Mouse (Mus musculus): Measurements from ENCODE around the gene Gapdhs. TPM values are rescaled to one million over a fixed set of nuclear protein-coding genes. Genes with fewer than 3 reads are reported as not detected.

Gene Gapdhs
- total and polyA plus RNA-seq, 3 experiments, result 0.49 TPM; not detected in 2

DNA sequence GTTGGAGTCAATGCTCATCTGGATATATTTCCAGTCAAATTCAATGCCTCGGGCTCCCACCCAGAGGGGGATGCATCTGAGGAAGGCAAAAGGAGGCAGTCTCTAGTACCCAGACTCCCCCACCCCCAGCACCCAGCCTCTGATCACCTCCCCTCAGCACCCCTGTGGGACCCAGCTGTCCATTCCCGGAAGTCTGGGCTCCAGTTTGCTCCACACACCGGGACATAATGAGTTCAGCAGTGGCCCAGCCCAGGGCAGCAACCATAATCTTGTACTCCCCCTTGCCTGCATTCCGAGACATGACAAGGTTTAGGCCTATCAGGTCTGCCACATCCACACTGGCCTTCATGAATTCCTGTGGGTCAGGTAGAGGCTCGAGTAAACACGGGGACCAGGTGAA lies 15.3 kb downstream of the Gapdhs start:
- Histone ChIP-seq H3K9me3 (replicated peaks; ENCODE audit: insufficient read depth, low read length) (no peaks in the 10 kb centered on the region), H3K79me2 (ENCODE audit: control insufficient read depth, insufficient read depth, low read length, poor library complexity) (peaks cover 14% of the 10 kb centered on the region), H3K36me3 (ENCODE audit: control insufficient read depth in 1 of 2, insufficient read depth in 2 of 2, low read length in 2 of 2) (peaks cover 0 to 4% of the 10 kb centered on the region in 2 experiments; a peak in 2 of 4 replicates), H3K4me1 (ENCODE audit: control insufficient read depth in 1 of 2, insufficient read depth in 2 of 2, low read length in 2 of 2) (peaks cover 3 to 11% of the 10 kb centered on the region in 2 experiments; a peak in 3 of 4 replicates), H3K4me3 (ENCODE audit: control insufficient read depth in 1 of 2, insufficient read depth in 1 of 2, low read depth in 2 of 2, low read length in 2 of 2) (peak overlapping the region; percentile 71 to 75), H3K27me3 (ENCODE audit: control insufficient read depth in 1 of 2, insufficient read depth in 2 of 2, low read length in 2 of 2) (no peaks in the 10 kb centered on the region), H3K9ac (ENCODE audit: control insufficient read depth, low read depth, low read length, poor library complexity, severe bottlenecking) (peak overlapping the region; percentile 80), H3K27ac (ENCODE audit: control insufficient read depth, low read depth, low read length) (no peak overlapping the region)
- TF ChIP-seq USF2 (IDR thresholded peaks at IDR 0.05; ENCODE audit: borderline replicate concordance in 1 of 2, insufficient read depth in 1 of 2, low read depth in 1 of 2, low read length in 2 of 2) (no peak), JUND (IDR thresholded peaks at IDR 0.05; ENCODE audit: low read depth, low read length) (no peak), GATA1 (IDR thresholded peaks at IDR 0.05; ENCODE audit: low read depth, low read length) (no peak)
- DNase-seq (ENCODE audit: low read depth, low spot score), result no peak

GRCm38 (mm10) chr7:30723274-30723953 lies 20.1 kb downstream of the Gapdhs start:
- Histone ChIP-seq H3K9ac (ENCODE audit: control insufficient read depth, low read depth, low read length, poor library complexity, severe bottlenecking) (no peak overlapping the region), H3K4me1 (ENCODE audit: control insufficient read depth in 1 of 2, insufficient read depth in 2 of 2, low read length in 2 of 2) (peaks cover 6 to 7% of the 10 kb centered on the region in 2 experiments), H3K4me3 (ENCODE audit: control insufficient read depth in 1 of 2, insufficient read depth in 1 of 2, low read depth in 2 of 2, low read length in 2 of 2) (no peak overlapping the region), H3K9me3 (replicated peaks; ENCODE audit: insufficient read depth, low read length) (no peaks in the 10 kb centered on the region), H3K36me3 (ENCODE audit: control insufficient read depth in 1 of 2, insufficient read depth in 2 of 2, low read length in 2 of 2) (peaks cover 0 to 2% of the 10 kb centered on the region in 2 experiments; a peak in 2 of 4 replicates), H3K27ac (ENCODE audit: control insufficient read depth, low read depth, low read length) (no peak overlapping the region), H3K79me2 (ENCODE audit: control insufficient read depth, insufficient read depth, low read length, poor library complexity) (peaks cover 6% of the 10 kb centered on the region; the same call in 1 of the 2 replicates), H3K27me3 (ENCODE audit: control insufficient read depth in 1 of 2, insufficient read depth in 2 of 2, low read length in 2 of 2) (no peaks in the 10 kb centered on the region)
- TF ChIP-seq CHD1 (IDR thresholded peaks at IDR 0.05; ENCODE audit: low read depth, low read length), result no peak
- TF ChIP-seq USF1 (IDR thresholded peaks at IDR 0.05; ENCODE audit: low read depth, low read length), result no peak
- TF ChIP-seq CHD2 (IDR thresholded peaks at IDR 0.05; ENCODE audit: low read length), result no peak
- TF ChIP-seq BHLHE40 (IDR thresholded peaks at IDR 0.05; ENCODE audit: borderline replicate concordance, low read depth, low read length), result no peak
- no peak for TF ChIP-seq POLR2A (IDR thresholded peaks at IDR 0.05; ENCODE audit: control insufficient read depth in 1 of 2, insufficient read depth in 1 of 2, low read depth in 1 of 2, low read length in 2 of 2, poor library complexity in 1 of 2)
- no peak for TF ChIP-seq GATA1 (IDR thresholded peaks at IDR 0.05; ENCODE audit: low read depth, low read length)
- no peak for TF ChIP-seq MXI1 (IDR thresholded peaks at IDR 0.05; ENCODE audit: low read depth, low read length)
- TF ChIP-seq MAFK (IDR thresholded peaks at IDR 0.05; ENCODE audit: borderline replicate concordance, low read depth, low read length), result no peak
- no peak for TF ChIP-seq MAZ (IDR thresholded peaks at IDR 0.05; ENCODE audit: low read depth, low read length)
- TF ChIP-seq RAD21 (IDR thresholded peaks at IDR 0.05; ENCODE audit: low read depth, low read length), result no peak
- no peak for TF ChIP-seq MEF2A (IDR thresholded peaks at IDR 0.05; ENCODE audit: extremely low read depth, insufficient replicate concordance, low read depth, low read length, poor library complexity, severe bottlenecking)
- TF ChIP-seq UBTF (IDR thresholded peaks at IDR 0.05; ENCODE audit: borderline replicate concordance, insufficient read depth, low read depth, low read length), result no peak
- no peak for TF ChIP-seq ETS1 (IDR thresholded peaks at IDR 0.05; ENCODE audit: low read depth, low read length)
- TF ChIP-seq ZKSCAN1 (IDR thresholded peaks at IDR 0.05; ENCODE audit: low read depth, low read length), result no peak
- no peak for TF ChIP-seq ELF1 (IDR thresholded peaks at IDR 0.05; ENCODE audit: low read depth, low read length)
- TF ChIP-seq ZC3H11A (IDR thresholded peaks at IDR 0.05; ENCODE audit: low read depth, low read length), result no peak
- no peak for TF ChIP-seq TCF12 (IDR thresholded peaks at IDR 0.05; ENCODE audit: low read depth, low read length)
- no peak for TF ChIP-seq SIN3A (IDR thresholded peaks at IDR 0.05; ENCODE audit: low read length)
- no peak for TF ChIP-seq SMC3 (IDR thresholded peaks at IDR 0.05; ENCODE audit: low read depth, low read length)
- no peak for TF ChIP-seq MYB (IDR thresholded peaks at IDR 0.05; ENCODE audit: low read depth, low read length)
- DNase-seq (ENCODE audit: low read depth, low spot score), result no peak

Measured in MEL (cell line).